Mouse (Mus musculus): Measurements from ENCODE around the gene Siglecg.
"Not testable (repeated sequence)": the region's sequence is repeated elsewhere in the genome, so short reads cannot be mapped to it uniquely, and the experiment has no call there.

Gene Siglecg

GRCm38 (mm10) chr7:43408131-43408553 lies at the start of gene Siglecg:
TSS of gene Siglecg (plus strand) at chr7:43408204.
- DNase-seq (ENCODE audit: low read depth in 2 of 2, low spot score in 2 of 2): no peak

DNA sequence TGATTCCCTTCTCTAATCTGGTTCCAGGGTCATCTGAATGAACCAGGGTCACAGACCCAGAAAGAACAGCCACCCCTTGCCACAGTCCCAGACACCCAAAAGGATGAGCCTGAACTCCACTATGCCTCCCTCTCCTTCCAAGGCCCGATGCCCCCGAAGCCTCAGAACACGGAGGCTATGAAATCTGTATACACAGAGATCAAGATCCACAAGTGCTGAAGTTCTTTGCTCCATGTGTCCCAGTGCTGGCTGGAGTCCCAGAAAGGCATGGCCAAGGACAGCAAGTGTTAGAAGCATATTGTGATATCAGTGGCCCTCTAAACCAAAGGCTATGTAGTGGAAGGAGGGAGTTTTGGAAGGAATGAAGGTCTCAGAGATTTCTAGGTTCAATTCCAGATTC lies 49.4 kb upstream of the Siglecg start:
- no peak for DNase-seq (ENCODE audit: low read depth in 2 of 2, low spot score in 2 of 2)

- DNase-seq (ENCODE audit: low read depth in 2 of 2, low spot score in 2 of 2): no peak
These were observed 46.6 kb upstream of the Siglecg start for GRCm38 (mm10) chr7:43361442-43361841.

GRCm38 (mm10) chr7:43362021-43362420 lies 46.0 kb upstream of the Siglecg start:
- no peak for DNase-seq (ENCODE audit: low read depth in 2 of 2, low spot score in 2 of 2)

DNA sequence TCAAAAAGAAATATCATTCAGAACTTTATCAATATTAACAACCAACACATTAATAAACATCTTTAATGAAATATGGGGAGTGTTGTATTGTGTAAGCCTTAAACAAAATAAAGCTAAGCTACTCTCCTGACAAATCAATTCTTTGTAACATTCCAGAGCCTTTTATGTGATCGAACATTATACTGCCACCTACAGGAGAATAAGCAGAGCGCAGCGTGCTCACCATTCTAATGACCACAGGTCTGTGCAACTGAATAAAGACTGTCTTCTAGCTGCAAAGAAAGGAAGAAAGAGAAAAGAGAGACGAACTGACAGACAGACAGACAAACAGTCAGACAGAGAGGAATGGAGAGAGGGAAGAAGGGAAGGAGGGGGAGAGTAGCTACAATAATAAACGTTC lies 29.8 kb upstream of the Siglecg start:
- DNase-seq (ENCODE audit: low read depth in 2 of 2, low spot score in 2 of 2): peak in 1 of 2 experiments; percentile 6

GRCm38 (mm10) chr7:43392349-43393121 lies 15.5 kb upstream of the Siglecg start:
- no peak for DNase-seq (ENCODE audit: low read depth in 2 of 2, low spot score in 2 of 2)

DNA sequence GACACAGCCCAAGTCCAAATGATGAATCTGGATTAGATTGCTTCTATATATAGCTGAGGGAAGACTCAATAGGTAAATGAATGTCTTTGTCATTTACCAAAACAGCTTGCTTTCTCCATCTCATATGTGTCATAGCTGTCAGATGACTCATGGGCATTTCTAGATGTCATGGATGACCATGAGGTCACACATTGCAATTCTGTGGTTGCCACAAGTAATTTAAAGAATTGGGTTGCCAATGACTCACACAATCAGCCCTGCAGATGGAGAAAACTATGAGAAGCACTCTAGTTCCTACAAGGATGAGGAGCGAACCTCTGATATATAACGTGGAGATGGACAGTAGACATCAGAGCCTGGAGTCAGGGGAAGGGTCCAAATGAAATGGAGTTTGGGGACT lies 8.5 kb upstream of the Siglecg start:
- no peak for DNase-seq (ENCODE audit: low read depth in 2 of 2, low spot score in 2 of 2)

- DNase-seq (ENCODE audit: low read depth in 2 of 2, low spot score in 2 of 2): no peak
These were observed 5.3 kb upstream of the Siglecg start for GRCm38 (mm10) chr7:43402718-43403117.

- DNase-seq (ENCODE audit: low read depth in 2 of 2, low spot score in 2 of 2): no peak
These were observed 431 bp upstream of the Siglecg start for GRCm38 (mm10) chr7:43407573-43407972.

DNA sequence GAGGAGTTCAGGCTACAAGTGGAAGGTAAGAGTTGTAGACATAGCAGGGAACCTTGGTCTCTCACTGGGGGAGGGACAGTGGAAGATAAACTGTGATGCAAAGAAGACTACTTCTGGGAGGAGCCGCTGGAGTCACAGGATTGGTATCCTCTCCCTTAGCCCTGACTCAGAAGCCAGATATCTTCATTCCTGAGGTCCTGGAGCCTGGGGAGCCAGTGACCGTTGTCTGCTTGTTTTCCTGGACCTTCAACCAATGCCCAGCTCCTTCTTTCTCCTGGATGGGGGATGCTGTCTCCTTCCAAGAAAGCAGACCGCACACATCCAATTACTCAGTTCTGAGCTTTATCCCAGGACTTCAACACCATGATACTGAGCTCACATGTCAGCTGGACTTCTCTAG lies 1.1 kb downstream of the Siglecg start:
- DNase-seq (ENCODE audit: low read depth in 2 of 2, low spot score in 2 of 2): no peak

GRCm38 (mm10) chr7:43411724-43412123 lies 3.7 kb downstream of the Siglecg start:
- DNase-seq (ENCODE audit: low read depth in 2 of 2, low spot score in 2 of 2): not testable (repeated sequence)

DNA sequence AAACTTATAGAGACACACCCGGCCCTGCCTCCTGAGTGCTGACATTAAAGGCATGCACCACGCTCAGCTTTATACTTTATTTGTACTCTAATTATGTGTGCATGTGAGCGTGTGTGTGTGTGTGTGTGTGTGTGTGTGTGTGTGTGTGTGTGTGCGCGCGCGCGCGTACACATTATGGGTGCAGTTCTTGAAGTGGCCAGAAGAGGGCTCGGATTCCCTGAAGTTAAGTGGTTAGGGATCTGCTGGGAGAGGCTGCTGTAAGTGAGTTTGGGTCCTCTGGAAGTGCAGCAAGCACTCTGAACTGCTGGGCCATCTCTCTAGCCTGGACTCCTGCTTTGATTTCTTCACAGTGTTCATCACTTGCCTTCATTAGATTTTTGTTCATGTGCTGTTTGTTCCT lies 9.3 kb downstream of the Siglecg start:
- no peak for DNase-seq (ENCODE audit: low read depth in 2 of 2, low spot score in 2 of 2)

DNA sequence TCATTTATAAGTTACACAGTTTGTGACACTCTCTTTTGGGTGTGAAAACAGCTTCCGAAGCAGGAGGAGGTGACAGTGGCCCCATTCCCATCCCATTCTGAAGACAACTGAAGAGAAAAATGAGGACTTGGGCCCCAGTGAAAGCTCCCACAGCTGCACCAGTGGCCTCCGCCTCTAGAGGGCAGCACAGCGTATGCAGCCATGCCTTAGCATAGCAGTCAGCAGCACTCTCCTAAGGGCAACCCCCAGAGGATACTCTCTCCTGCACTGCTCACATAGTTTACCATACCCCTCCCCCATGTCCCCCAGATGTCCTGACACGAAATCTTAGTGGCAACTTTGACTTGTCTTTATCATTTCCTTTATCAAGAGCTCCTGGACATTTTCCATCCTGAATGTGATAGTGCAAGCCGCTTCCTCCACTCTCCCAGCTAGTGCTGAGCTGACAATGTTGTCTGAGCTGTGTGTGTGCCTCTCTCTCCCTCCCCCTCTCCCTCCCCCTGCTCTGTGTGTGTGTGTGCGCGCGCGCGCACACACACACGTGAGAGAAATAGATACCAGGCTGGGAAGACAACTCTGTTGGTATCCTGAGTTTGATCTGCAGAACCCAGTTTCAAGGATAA lies 15.1 kb downstream of the Siglecg start:
- peak; percentile 78 to 84 for DNase-seq (ENCODE audit: low read depth in 2 of 2, low spot score in 2 of 2)

DNA sequence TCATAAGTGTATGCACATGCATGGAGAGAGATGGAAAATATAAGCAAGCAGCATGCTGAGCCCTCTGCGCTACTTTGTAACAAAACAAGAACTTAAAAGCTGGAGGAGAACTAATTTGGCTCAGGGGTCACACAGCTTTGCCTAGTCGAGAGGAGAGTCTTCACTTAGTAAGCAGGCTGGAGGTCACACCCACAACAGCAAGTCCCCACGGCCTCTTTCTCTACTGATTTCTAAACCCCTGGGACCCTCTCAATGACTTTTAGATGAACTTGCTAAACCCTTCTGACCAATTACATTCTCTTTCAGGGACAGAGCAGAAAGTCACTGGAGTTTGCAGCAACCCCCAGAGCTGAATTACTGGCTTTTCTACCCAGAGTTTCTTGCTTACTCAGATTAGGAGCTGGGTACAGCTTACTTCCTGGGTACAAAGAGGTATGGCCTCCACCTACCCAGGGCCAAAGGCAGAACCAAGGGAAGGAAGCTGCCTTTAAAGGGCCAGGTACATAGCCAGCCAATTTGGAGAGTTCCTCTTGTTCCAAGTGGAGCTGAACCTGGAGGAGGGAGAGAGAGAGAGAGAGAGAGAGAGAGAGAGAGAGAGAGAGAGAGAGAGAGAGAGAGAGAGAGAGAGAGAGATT lies 16.1 kb downstream of the Siglecg start:
- DNase-seq (ENCODE audit: low read depth in 2 of 2, low spot score in 2 of 2): no peak

GRCm38 (mm10) chr7:43427406-43427805 lies 19.4 kb downstream of the Siglecg start, which contains the start of gene Lim2:
TSS of gene Lim2 (plus strand) at chr7:43427670.
- DNase-seq (ENCODE audit: low read depth in 2 of 2, low spot score in 2 of 2): no peak

GRCm38 (mm10) chr7:43429500-43429899 lies 21.5 kb downstream of the Siglecg start:
- no peak for DNase-seq (ENCODE audit: low read depth in 2 of 2, low spot score in 2 of 2)

DNA sequence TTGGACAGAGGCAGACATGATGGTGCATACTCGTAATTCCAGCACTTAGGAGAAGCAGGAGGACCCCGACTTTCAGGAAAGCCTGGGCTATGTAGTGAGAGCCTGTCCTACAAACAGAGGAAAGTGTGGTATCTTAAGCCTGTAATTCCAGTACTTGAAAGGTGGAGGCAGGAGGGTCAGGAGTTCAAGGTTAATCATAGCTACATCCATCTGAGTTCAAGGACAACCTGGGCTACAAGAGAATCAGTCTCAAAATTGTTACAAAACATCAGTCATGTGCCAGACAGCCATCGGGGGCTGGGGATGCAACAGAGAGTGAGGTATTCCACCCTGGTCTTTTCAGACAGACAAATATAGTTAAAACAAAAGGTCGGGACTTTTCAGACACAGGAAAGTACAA lies 24.9 kb downstream of the Siglecg start:
- no peak for DNase-seq (ENCODE audit: low read depth in 2 of 2, low spot score in 2 of 2)

DNA sequence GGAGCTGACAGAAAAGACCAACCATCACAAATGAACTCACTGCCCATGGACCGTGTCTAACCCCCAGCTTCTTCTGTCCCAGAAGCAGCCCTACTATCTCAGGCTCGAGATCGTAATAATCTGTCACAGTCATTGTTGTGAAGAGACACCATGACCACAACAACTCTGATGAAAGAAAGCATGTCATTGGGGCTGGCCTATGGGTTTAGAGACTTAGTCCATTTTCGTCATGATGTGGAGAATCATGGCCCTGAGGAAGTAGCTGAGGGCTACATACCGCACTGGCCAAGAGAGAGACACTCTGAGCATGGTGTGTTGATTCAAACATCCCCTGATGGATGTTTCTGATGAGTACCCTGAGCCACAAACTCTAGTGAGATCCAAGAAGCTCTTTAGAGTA lies 26.7 kb downstream of the Siglecg start:
- no peak for DNase-seq (ENCODE audit: low read depth in 2 of 2, low spot score in 2 of 2)

DNA sequence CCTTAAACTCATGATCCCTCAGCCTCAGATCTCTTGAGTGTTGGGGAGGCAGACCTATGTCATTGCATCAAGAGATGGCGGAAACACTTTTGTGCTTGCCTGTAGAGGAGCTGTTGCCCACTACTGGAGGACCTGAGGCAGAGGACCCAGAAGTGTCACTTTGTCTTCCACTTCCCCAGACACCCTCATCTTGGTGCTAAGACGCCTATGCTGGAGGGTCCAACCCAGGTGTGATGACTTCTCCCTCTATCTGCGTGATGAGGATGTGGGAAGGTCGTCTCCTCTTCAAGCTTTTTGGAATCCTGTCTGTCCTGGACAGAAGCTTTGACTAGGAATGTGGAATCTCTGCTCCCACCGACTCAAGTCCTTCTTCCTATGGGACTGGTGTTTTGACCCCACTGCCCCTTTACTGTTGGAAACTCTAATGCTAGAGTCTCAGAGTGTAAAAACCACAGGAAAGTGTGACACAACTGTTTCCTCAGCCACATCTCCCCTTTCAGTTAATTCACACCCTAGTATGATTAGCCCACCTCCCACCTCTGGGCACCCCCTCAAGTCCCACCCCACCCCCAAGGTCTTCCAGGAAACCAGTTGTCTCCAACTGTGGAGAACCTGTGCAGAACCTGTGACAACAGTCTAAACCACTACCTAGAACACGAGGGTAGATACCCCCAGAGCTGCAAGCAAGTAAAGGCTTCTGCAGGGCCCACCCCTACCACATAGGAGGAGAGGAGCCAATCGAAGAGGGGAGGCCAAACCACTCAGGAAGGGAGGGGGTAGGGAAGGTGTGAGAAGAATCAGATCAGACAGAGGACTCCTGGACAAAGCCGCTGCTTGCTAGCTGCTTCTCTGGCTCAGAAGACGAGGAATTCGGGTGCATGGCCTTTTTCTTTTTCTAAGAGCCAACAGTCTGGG lies 28.6 kb downstream of the Siglecg start, which contains the start of gene Nkg7:
Gene Nkg7 (plus strand): TSS at position 733 of the 915 bp plus-strand sequence.
- DNase-seq (ENCODE audit: low read depth in 2 of 2, low spot score in 2 of 2): peak in 1 of 2 experiments; percentile 33

DNA sequence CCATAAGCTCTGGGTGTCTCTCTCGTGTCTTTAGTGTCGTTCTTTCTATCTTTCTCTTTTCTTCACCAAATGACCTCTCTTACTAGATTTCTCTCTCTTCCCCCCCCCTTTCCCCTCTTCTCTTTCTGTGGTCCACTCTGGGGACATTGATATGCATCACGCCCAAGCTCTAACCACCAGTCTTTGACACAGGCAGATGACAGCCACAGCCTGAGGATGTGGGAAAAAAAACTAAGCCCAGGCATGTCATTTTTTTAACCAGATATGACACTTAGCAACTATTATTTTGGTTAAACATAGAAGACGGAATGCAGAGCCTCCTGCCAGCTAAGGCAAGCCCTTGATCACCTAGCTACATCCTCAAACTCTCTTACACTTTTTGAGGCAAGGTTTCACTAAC lies 30.6 kb downstream of the Siglecg start:
- DNase-seq (ENCODE audit: low read depth in 2 of 2, low spot score in 2 of 2): peak; percentile 35 to 40

GRCm38 (mm10) chr7:43440482-43440881 lies 32.5 kb downstream of the Siglecg start, which contains the start of gene Cldnd2:
TSS of gene Cldnd2 (plus strand) at chr7:43440782.
- DNase-seq (ENCODE audit: low read depth in 2 of 2, low spot score in 2 of 2): no peak
